Mouse (Mus musculus) left cerebral cortex, adult 9 months (tissue): ENCODE measurements at regions not wholly inside any gene's neighbourhood (a gene's known extent, or its start where the extent isn't known, plus 50 kb on each side); places are given as distances from the start of the nearest gene placed in this dataset.

Experiments used
- DNase-seq, 2 experiments: peaks; one replicate each; pipeline ENCODE4 v3.0.0; 2022; ENCODE audit warnings: low spot score in 2 of 2

GRCm38 (mm10) chr4:58661781-58662293, 108.1 kb upstream of the Lpar1 start:
- no peak for DNase-seq

- DNase-seq = no peak
Measured at GRCm38 (mm10) chr4:58660511-58660910, 106.8 kb upstream of the Lpar1 start.

- no peak for DNase-seq
Measured at GRCm38 (mm10) chr4:58658206-58658605, 104.5 kb upstream of the Lpar1 start.

GRCm38 (mm10) chr4:58647761-58648295, 94.1 kb upstream of the Lpar1 start:
- no peak for DNase-seq

DNA sequence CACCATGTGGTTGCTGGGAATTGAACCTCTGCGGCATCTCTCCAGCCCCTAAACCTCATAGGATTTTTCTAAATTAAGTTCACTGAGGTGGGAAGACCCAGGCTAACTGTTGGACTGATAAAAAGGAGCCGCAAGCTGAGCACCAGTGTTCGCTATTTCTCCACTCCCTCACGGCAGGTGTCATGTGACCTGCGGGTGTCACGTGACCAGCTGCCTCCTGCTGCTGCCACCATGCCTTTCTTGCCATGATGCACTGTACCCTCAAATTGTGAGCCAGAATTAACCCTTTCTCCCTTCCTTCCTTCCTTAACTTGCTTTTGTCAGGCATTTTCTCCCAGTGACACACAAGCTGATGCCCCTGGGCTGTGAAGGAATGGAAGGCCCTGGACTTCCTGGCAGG, 93.1 kb upstream of the Lpar1 start:
- DNase-seq = no peak

- DNase-seq = no peak
Measured at GRCm38 (mm10) chr4:58643371-58643770, 89.7 kb upstream of the Lpar1 start.

- peak in 1 of 2 experiments; percentile 39 for DNase-seq
Measured at GRCm38 (mm10) chr4:58642236-58642635, 88.5 kb upstream of the Lpar1 start.

DNA sequence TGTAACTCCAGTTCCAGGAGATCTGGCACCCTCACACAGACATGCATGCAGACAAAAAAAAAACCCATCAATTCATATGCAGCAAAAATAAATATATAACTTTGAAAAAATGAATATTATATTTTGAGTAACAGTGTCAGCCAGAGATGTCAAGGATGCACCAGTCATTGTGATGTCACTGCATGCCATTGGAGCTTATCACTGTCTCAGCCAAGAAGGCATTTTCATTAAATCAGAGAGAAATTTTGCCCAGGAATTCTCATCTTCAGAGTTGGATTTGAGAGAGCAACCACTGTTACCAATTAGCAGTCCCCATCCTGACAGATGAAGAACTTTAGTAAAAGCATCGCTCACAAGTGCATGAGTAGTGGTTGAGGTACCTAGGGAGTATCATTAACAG, 79.0 kb upstream of the Lpar1 start:
- no peak for DNase-seq

DNA sequence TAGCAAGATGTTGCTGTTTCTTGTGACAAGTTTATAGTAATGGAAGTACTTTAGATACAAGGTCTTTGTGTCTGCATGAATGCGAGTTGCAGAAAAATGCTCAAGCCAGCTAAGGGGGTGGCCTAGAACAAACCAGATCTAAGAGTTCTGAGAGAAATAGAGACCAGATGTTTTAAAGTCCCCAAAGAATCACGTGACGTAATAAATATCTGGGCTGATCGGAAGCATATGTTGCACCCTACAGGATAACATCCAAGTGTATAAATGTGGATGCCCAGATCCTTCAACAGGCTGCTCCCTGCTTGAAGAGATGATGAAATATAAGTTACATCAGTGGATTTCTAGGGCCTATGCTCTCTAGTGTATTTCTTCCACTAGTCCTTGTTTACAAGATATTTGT, 77.7 kb upstream of the Lpar1 start:
- no peak for DNase-seq

GRCm38 (mm10) chr4:58627021-58627420, 73.3 kb upstream of the Lpar1 start:
- DNase-seq = no peak

DNA sequence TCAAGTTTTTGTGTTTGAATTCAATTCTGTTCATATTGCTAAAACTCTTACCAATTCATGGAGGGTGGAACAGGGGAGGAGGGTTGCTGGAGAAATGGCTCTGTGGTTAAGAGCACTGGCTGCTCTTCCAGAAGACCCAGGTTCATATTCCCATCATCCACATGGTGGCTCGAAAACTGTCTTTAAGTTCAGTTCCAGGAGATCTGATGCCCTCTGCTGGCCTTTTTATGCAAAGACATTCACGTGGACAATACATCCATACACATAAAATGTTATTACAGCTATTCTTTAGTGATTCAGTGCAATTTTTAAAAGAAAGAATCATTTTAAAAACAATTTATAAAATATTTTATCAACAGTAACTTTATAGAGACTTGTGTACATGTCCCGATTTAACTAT, 70.4 kb upstream of the Lpar1 start:
- DNase-seq = no peak

GRCm38 (mm10) chr4:58620641-58621040, 66.9 kb upstream of the Lpar1 start:
- no peak for DNase-seq

DNA sequence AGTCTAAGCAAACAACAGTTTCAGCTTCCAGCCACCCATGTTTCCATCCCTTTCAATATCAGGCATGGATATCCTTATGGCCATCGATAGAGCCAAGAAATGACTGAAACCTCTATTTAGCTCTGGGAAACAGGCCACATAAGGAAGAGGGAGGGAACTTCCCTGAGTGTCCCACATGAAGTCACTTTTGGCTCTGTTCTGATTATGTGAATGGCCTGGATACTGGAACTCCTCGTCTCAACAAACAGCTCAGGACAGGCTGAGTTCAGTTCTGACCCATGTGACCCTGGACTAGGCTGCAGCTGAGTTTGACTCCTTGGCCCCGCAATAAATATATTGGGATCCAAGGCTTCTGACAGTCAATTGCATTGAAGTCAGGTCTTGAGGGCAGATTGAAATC, 63.6 kb upstream of the Lpar1 start:
- no peak for DNase-seq

DNA sequence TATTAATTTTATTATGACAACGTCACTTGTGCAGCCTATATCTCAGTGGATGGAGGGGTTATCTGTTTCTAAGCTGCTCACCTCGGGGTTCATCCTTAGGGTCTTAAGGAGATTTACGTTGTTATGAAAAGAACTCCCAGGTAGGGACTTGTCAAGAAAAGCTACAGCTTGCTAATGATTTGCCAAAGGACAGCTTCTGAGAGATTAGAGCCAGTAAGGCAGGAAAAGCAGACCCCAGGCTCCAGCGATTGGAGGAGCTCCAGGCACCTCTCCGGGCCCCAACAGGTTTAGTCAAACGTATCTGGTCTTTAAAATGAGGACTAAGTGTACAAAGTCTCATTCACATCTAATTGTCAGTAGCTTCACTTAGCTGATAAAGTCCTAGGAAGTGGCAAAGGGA, 59.8 kb upstream of the Lpar1 start:
- no peak for DNase-seq

DNA sequence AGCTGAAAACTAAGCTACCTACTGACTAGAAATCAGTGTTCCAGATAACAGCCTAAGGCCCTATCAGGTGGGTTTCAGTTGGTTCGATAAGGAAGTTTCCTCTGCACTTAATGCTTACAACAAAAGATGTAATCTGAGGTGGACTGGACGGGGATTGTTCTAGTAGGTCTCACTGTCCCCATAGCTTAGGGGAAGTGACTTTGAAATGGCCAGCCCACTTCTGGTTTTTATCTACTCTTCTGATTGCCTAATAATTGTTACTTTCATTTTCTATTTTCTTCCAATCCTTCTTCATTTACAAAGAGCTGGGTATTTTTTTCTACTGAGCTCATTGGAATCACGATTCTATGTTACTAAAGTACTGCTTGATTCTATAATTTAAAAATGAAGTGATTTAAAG, 59.3 kb upstream of the Lpar1 start:
- DNase-seq = no peak

GRCm38 (mm10) chr4:58607491-58607890, 53.8 kb upstream of the Lpar1 start:
- DNase-seq = no peak

GRCm38 (mm10) chr4:58605941-58606340, 52.2 kb upstream of the Lpar1 start:
- no peak for DNase-seq
